ENCODE assay signal across 8 mouse cellular contexts in the genomic region with DNA sequence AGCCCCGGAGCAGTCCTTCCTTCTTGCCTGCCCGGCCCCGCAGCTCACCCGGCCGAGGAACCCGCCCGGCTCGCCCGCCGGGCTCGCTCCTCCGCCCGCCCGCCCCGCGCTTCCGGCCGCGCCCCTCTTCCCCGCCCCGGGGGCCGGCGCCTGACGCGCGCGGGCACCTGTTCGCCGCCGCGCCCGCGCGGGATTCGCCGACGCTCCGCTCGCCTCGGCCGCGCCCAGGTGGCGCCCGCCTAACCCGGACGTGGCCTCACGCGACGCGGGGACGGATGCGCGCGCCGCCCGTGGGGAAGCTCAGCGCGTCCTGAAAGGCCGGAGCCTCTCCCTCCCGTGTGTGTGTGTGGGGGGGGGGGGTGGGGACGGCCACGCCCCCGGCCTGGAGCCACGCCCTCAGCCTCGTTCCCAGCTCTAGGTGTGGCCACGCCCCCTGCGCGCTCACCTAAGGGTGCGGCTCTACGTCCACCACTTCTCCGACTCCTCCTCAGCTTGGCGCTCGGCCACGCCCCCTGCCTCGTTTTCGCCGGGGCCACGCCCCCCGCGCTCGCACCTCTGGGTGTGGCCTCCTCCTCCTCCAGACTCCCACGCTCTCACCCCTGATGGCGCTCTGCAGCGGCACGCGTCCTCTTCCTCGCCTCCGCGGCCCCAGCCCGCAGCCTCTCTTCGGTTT. TPM values are rescaled to one million over a fixed set of nuclear protein-coding genes. Genes with fewer than 3 reads are reported as not detected.
DNase-seq lines count a peak whose midpoint lies in the region; ATAC-seq lines count a peak whose summit lies in the region.

No protein-coding gene starts in this region.

- 0 out of 2 replicates have a peak, but pooled peaks cover 2% of the 10 kb centered on the region for H3K27me3 ChIP-seq in hindbrain, embryonic 16.5 days (replicated peaks; ENCODE audit: control insufficient read depth, insufficient read depth, low read length)

- peak; percentile 91 for ATAC-seq in hindbrain, embryonic 16.5 days

- peak overlapping the region; percentile 60 for H3K4me2 ChIP-seq in hindbrain, embryonic 16.5 days (ENCODE audit: low read length)

- H3K4me1 ChIP-seq in hindbrain, embryonic 16.5 days (ENCODE audit: control insufficient read depth, insufficient read depth, low read depth, low read length): peaks cover 16% of the 10 kb centered on the region

- H3K9me3 ChIP-seq in hindbrain, embryonic 16.5 days (ENCODE audit: control insufficient read depth, low read length): no peaks in the 10 kb centered on the region

- peak overlapping the region; percentile 54 for H3K4me3 ChIP-seq in hindbrain, embryonic 16.5 days (ENCODE audit: low read length)

- H3K36me3 ChIP-seq in hindbrain, embryonic 16.5 days (ENCODE audit: control insufficient read depth, insufficient read depth, low read length): no peaks in the 10 kb centered on the region

- H3K27ac ChIP-seq in hindbrain, embryonic 16.5 days (ENCODE audit: low read depth, low read length): peak overlapping the region; percentile 98

- DNase-seq in R1 (ENCODE audit: low read depth, low spot score): peak; percentile 96
- DNase-seq in cerebellum, postnatal 14 days: peak; percentile 99 to 100
- DNase-seq in frontal cortex, postnatal 14 days (ENCODE audit: low spot score in 2 of 2): peak; percentile 94 to 95
- DNase-seq in left cerebral cortex, adult 18-20 months (ENCODE audit: low spot score in 2 of 2): peak; percentile 97 to 98
- DNase-seq in lung, postnatal 4 days: peak; percentile 91 to 93
- DNase-seq in right cerebral cortex, adult 18-20 months: peak; percentile 98
- DNase-seq in urinary bladder, adult 2 months (ENCODE audit: low spot score): peak; percentile 88

- peak overlapping the region; percentile 92 for H3K9ac ChIP-seq in hindbrain, embryonic 16.5 days (ENCODE audit: low read depth, low read length)

- under 1% methylated on average over 78 of the region's 91 CpGs for WGBS in hindbrain, embryonic 16.5 days

RNA-seq across cellular contexts. Expression of a gene that starts 0.9 kb away (rescaled TPM):
- polyA plus RNA-seq in hindbrain, embryonic 16.5 days (2015; fragmentation: Nextera tagmentation; extraction: Ambion mirVana): 43.0 and 47.1 TPM in 2 replicates
- total RNA-seq in left cerebral cortex, adult 18-20 months (2021): 100 to 1,000 TPM; 180 to 184 TPM
- 46.5 and 55.3 TPM in 2 replicates for polyA plus RNA-seq in urinary bladder, adult 2 months (2012; rRNA removed)

Comparison
In these comparisons a context has a peak if more than half of its experiments do, and no peak if none do; other contexts are left out.
1. Peak in every context shown above with its lines: DNase-seq, ATAC-seq, H3K4me3 ChIP-seq and H3K27ac ChIP-seq.